Mouse (Mus musculus): ENCODE results near the gene Dhx8.

DNA sequence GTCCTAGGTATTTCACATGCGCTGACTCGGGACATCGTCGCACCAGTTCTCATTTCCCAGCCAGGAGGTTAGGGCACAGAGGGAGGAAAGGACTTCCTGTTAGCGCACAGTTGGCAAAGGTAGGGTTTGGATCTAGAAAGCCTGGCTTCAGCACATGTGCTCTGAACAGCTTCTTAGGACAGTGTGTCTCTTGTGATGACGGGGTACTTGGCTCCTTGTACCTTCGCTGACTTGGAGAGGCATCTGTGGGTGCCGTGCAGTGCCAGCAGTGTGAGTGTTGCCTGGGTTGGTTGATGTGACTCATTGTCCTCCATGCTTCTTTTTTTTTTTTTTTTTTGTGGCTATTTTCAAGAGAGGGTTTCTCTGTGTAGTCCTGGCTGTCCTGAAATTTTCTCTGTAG, 23.9 kb downstream of the Dhx8 start:
- TF ChIP-seq POLR2A (IDR thresholded peaks at IDR 0.05; ENCODE audit: borderline replicate concordance, low read depth, low read length) (no peak), CTCF (IDR thresholded peaks at IDR 0.05; ENCODE audit: low read depth, low read length) (no peak)
